Mouse (Mus musculus): ENCODE results near the gene Ninj1. TPM values are rescaled to one million over a fixed set of nuclear protein-coding genes. Genes with fewer than 3 reads are reported as not detected.

The Ninj1 gene
- polyA plus RNA-seq, 1 experiment: 87.5 TPM

DNA sequence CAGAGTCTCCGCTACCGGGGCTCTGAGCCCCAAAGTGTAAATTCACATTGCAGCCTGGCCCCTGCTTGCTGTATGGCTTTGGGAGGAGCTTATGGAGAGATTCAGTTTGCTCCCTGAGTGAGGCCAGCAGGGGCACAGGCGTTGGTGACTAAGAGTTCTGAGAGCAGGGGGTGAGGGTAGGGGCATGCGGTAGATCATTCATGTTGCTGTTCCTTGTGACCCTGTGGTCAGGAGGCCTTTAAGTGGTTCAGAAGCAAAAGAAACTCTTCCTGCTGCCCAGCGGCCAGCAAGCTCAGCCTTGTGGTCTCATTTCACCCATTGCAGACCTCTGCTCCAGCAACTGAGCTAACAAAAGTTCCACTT lies 4.4 kb downstream of the Ninj1 start:
- Histone ChIP-seq H3K27ac (ENCODE audit: insufficient read depth, low read length) (no peak overlapping the region), H3K4me1 (ENCODE audit: control insufficient read depth, insufficient read depth, low read length) (peaks cover 14% of the 10 kb centered on the region), H3K27me3 (ENCODE audit: control insufficient read depth, insufficient read depth, low read length) (no peaks in the 10 kb centered on the region), H3K4me3 (replicated peaks; ENCODE audit: insufficient read depth, low read depth, low read length) (no peak overlapping the region)
- TF ChIP-seq CTCF (IDR thresholded peaks at IDR 0.05; ENCODE audit: borderline replicate concordance, insufficient read depth, low read depth, low read length) (no peak), POLR2A (IDR thresholded peaks at IDR 0.05; ENCODE audit: borderline replicate concordance, insufficient read depth, low read length) (no peak)
- DNase-seq: no peak
- WGBS: 82% methylated on average over 5 of the region's 5 CpGs

DNA sequence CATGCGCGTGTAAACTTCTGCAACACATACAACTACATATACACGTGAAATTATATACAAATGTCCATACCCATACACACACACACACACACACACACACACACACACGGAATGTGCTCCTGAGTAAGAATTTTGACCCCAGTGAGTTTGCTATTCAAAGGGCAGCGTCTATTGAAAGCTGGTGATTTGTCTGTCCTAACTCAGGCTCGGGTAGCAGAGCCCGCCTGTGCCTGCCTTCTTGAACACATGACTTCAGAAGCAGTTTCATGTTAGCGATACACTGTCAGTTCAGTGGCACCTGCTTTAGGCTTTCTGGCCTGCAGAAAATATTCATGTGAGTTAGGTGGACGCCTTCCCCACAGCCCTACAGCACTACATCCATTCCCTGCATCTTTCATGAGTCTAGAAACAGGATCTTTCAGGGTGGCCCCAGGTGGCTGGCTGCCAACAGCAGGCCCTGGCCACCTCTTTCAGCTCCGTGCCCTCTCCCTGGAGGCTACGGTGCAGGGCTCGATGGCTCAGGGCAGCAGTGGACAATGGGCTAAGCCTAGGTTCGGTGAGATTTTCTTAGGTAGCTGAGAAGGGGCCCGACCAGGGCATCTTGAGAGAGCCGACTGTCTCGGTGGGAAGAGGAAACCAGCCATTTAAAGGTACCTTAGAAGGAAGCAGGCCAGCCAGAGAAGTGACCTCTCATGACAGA lies 5.0 kb downstream of the Ninj1 start:
- no peak for TF ChIP-seq POLR2A (IDR thresholded peaks at IDR 0.05; ENCODE audit: borderline replicate concordance, insufficient read depth, low read length)
- TF ChIP-seq CTCF (IDR thresholded peaks at IDR 0.05; ENCODE audit: borderline replicate concordance, insufficient read depth, low read depth, low read length): no peak
- Histone ChIP-seq H3K4me3 (replicated peaks; ENCODE audit: insufficient read depth, low read depth, low read length) (no peak overlapping the region), H3K27me3 (ENCODE audit: control insufficient read depth, insufficient read depth, low read length) (no peaks in the 10 kb centered on the region), H3K4me1 (ENCODE audit: control insufficient read depth, insufficient read depth, low read length) (peaks cover 9% of the 10 kb centered on the region), H3K27ac (ENCODE audit: insufficient read depth, low read length) (no peak overlapping the region)
- no peak for DNase-seq
- 75% methylated on average over 16 of the region's 16 CpGs for WGBS

DNA sequence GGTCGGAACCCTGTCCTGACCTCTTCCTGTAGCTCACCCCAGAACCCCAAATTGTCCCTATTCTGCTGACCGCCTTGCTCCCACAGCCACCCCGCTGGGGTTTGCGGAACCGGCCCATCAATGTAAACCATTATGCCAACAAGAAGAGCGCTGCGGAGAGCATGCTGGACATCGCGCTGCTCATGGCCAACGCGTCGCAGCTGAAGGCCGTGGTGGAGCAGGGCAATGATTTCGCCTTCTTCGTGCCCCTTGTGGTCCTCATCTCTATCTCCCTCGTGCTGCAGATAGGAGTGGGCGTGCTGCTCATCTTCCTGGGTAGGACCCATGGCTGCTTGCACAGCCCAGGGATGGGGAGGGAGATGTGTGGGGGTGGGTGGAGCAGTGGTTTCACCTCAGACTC lies 6.4 kb downstream of the Ninj1 start:
- Histone ChIP-seq H3K27ac (ENCODE audit: insufficient read depth, low read length) (no peak overlapping the region), H3K4me3 (replicated peaks; ENCODE audit: insufficient read depth, low read depth, low read length) (no peak overlapping the region), H3K4me1 (ENCODE audit: control insufficient read depth, insufficient read depth, low read length) (peaks cover 9% of the 10 kb centered on the region), H3K27me3 (ENCODE audit: control insufficient read depth, insufficient read depth, low read length) (no peaks in the 10 kb centered on the region)
- WGBS: 95% methylated on average over 17 of the region's 17 CpGs
- no peak for DNase-seq
- no peak for TF ChIP-seq POLR2A (IDR thresholded peaks at IDR 0.05; ENCODE audit: borderline replicate concordance, insufficient read depth, low read length)
- no peak for TF ChIP-seq CTCF (IDR thresholded peaks at IDR 0.05; ENCODE audit: borderline replicate concordance, insufficient read depth, low read depth, low read length)

- H3K4me1 ChIP-seq (ENCODE audit: control insufficient read depth, insufficient read depth, low read length): peaks cover 3% of the 10 kb centered on the region
- no peak for DNase-seq
- TF ChIP-seq POLR2A (IDR thresholded peaks at IDR 0.05; ENCODE audit: borderline replicate concordance, insufficient read depth, low read length) (no peak), CTCF (IDR thresholded peaks at IDR 0.05; ENCODE audit: borderline replicate concordance, insufficient read depth, low read depth, low read length) (no peak)
- no peak overlapping the region for H3K4me3 ChIP-seq (replicated peaks; ENCODE audit: insufficient read depth, low read depth, low read length)
- no peaks in the 10 kb centered on the region for H3K27me3 ChIP-seq (ENCODE audit: control insufficient read depth, insufficient read depth, low read length)
- WGBS: 95% methylated on average over 13 of the region's 13 CpGs
- no peak overlapping the region for H3K27ac ChIP-seq (ENCODE audit: insufficient read depth, low read length)
These were observed 7.5 kb downstream of the Ninj1 start for GRCm38 (mm10) chr13:49194811-49195210.

- H3K27ac ChIP-seq (ENCODE audit: insufficient read depth, low read length): no peak overlapping the region
- DNase-seq: no peak
- no peak overlapping the region for H3K4me3 ChIP-seq (replicated peaks; ENCODE audit: insufficient read depth, low read depth, low read length)
- TF ChIP-seq POLR2A (IDR thresholded peaks at IDR 0.05; ENCODE audit: borderline replicate concordance, insufficient read depth, low read length) (no peak), CTCF (IDR thresholded peaks at IDR 0.05; ENCODE audit: borderline replicate concordance, insufficient read depth, low read depth, low read length) (no peak)
- 91% methylated on average over 7 of the region's 7 CpGs for WGBS
- H3K4me1 ChIP-seq (ENCODE audit: control insufficient read depth, insufficient read depth, low read length): no peaks in the 10 kb centered on the region; the same call in 1 of the 2 replicates
- no peaks in the 10 kb centered on the region for H3K27me3 ChIP-seq (ENCODE audit: control insufficient read depth, insufficient read depth, low read length)
These were observed 8.4 kb downstream of the Ninj1 start for GRCm38 (mm10) chr13:49195651-49196050.

GRCm38 (mm10) chr13:49196211-49196610 lies 8.9 kb downstream of the Ninj1 start:
- TF ChIP-seq CTCF (IDR thresholded peaks at IDR 0.05; ENCODE audit: borderline replicate concordance, insufficient read depth, low read depth, low read length): no peak
- TF ChIP-seq POLR2A (IDR thresholded peaks at IDR 0.05; ENCODE audit: borderline replicate concordance, insufficient read depth, low read length): no peak
- Histone ChIP-seq H3K27me3 (ENCODE audit: control insufficient read depth, insufficient read depth, low read length) (no peaks in the 10 kb centered on the region), H3K4me3 (replicated peaks; ENCODE audit: insufficient read depth, low read depth, low read length) (no peak overlapping the region), H3K27ac (ENCODE audit: insufficient read depth, low read length) (no peak overlapping the region), H3K4me1 (ENCODE audit: control insufficient read depth, insufficient read depth, low read length) (no peaks in the 10 kb centered on the region; the same call in 1 of the 2 replicates)
- DNase-seq: no peak
- 78% methylated on average over 5 of the region's 5 CpGs for WGBS

DNA sequence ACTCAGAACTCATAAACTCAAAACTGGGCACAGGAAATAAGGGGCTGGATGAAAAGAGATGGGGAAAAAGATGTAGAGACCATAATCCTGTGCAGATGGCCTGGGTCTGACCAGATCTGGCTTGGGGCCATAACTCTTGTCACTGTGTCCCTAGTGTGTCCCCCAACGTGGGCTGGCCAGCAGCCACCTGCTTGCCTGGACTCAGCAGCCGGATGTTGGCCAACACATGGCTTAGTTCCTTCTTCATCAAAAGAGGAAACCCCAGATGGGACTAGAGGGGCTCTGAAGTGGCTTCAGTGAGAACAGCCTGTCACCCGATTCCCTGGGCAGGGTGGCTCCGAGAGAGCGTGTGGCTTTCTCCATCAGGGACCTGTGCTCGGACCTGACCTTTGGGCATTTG lies 9.5 kb downstream of the Ninj1 start:
- 33% methylated on average over 6 of the region's 6 CpGs for whole genome bisulfite sequencing
- Histone ChIP-seq H3K27me3 (ENCODE audit: control insufficient read depth, insufficient read depth, low read length) (no peaks in the 10 kb centered on the region), H3K4me1 (ENCODE audit: control insufficient read depth, insufficient read depth, low read length) (no peaks in the 10 kb centered on the region; the same call in 1 of the 2 replicates), H3K4me3 (replicated peaks; ENCODE audit: insufficient read depth, low read depth, low read length) (no peak overlapping the region), H3K27ac (ENCODE audit: insufficient read depth, low read length) (no peak overlapping the region)
- no peak for DNase-seq
- TF ChIP-seq CTCF (IDR thresholded peaks at IDR 0.05; ENCODE audit: borderline replicate concordance, insufficient read depth, low read depth, low read length) (no peak), POLR2A (IDR thresholded peaks at IDR 0.05; ENCODE audit: borderline replicate concordance, insufficient read depth, low read length) (no peak)

- Histone ChIP-seq H3K27me3 (ENCODE audit: control insufficient read depth, insufficient read depth, low read length) (no peaks in the 10 kb centered on the region), H3K27ac (ENCODE audit: insufficient read depth, low read length) (no peak overlapping the region), H3K4me1 (ENCODE audit: control insufficient read depth, insufficient read depth, low read length) (no peaks in the 10 kb centered on the region; the same call in 1 of the 2 replicates), H3K4me3 (replicated peaks; ENCODE audit: insufficient read depth, low read depth, low read length) (no peak overlapping the region)
- WGBS: 94% methylated on average over 9 of the region's 9 CpGs
- DNase-seq: no peak
- TF ChIP-seq POLR2A (IDR thresholded peaks at IDR 0.05; ENCODE audit: borderline replicate concordance, insufficient read depth, low read length) (no peak), CTCF (IDR thresholded peaks at IDR 0.05; ENCODE audit: borderline replicate concordance, insufficient read depth, low read depth, low read length) (no peak)
These were observed 11.4 kb downstream of the Ninj1 start for GRCm38 (mm10) chr13:49198734-49199133.

Measured in cerebellum, adult 2 months (tissue).